Mouse (Mus musculus): Measurements from ENCODE around the gene Mycl. TPM values are rescaled to one million over a fixed set of nuclear protein-coding genes. Genes with fewer than 3 reads are reported as not detected.

The Mycl gene
- polyA plus RNA-seq, 1 experiment from 2014 or later = 7.1 TPM

GRCm38 (mm10) chr4:123036710-123037109 lies 41.3 kb downstream of the Mycl start:
- Histone ChIP-seq H3K9ac (ENCODE audit: low read depth, low read length) (no peak overlapping the region), H3K27me3 (ENCODE audit: insufficient read depth, low read length) (no peaks in the 10 kb centered on the region), H3K36me3 (ENCODE audit: insufficient read depth, low read length) (peaks cover 19% of the 10 kb centered on the region; the same call in 1 of the 2 replicates), H3K9me3 (replicated peaks; ENCODE audit: low read length) (no peaks in the 10 kb centered on the region), H3K4me2 (ENCODE audit: low read length) (no peak overlapping the region), H3K4me3 (replicated peaks; ENCODE audit: low read depth, low read length) (no peak overlapping the region), H3K27ac (no peak overlapping the region), H3K4me1 (replicated peaks; ENCODE audit: insufficient read depth, low read length) (no peaks in the 10 kb centered on the region)
- TF ChIP-seq CTCF (IDR thresholded peaks at IDR 0.05; ENCODE audit: low read depth) = no peak
- ATAC-seq (replicated peaks; ENCODE audit: low FRiP score, low read depth) = no peak
- 56% methylated on average over 3 of the region's 3 CpGs for WGBS
- no peak for DNase-seq (ENCODE audit: low spot score)

GRCm38 (mm10) chr4:123041131-123041530 lies 45.7 kb downstream of the Mycl start:
- peaks cover 32% of the 10 kb centered on the region for H3K36me3 ChIP-seq (ENCODE audit: insufficient read depth, low read length)
- no peak overlapping the region for H3K4me3 ChIP-seq (replicated peaks; ENCODE audit: low read depth, low read length)
- no peak overlapping the region for H3K27ac ChIP-seq
- no peak for TF ChIP-seq CTCF (IDR thresholded peaks at IDR 0.05; ENCODE audit: low read depth)
- no peaks in the 10 kb centered on the region for H3K9me3 ChIP-seq (replicated peaks; ENCODE audit: low read length)
- no peak overlapping the region for H3K4me2 ChIP-seq (ENCODE audit: low read length)
- ATAC-seq (replicated peaks; ENCODE audit: low FRiP score, low read depth) (no peak), DNase-seq (ENCODE audit: low spot score) (no peak)
- H3K27me3 ChIP-seq (ENCODE audit: insufficient read depth, low read length) = no peaks in the 10 kb centered on the region
- 94% methylated on average over 6 of the region's 6 CpGs for WGBS
- H3K9ac ChIP-seq (ENCODE audit: low read depth, low read length) = no peak overlapping the region
- no peaks in the 10 kb centered on the region for H3K4me1 ChIP-seq (replicated peaks; ENCODE audit: insufficient read depth, low read length)

- H3K4me2 ChIP-seq (ENCODE audit: low read length) = no peak overlapping the region
- DNase-seq (ENCODE audit: low spot score) = no peak
- no peak overlapping the region for H3K27ac ChIP-seq
- no peak for ATAC-seq (replicated peaks; ENCODE audit: low FRiP score, low read depth)
- no peak overlapping the region for H3K4me3 ChIP-seq (replicated peaks; ENCODE audit: low read depth, low read length)
- TF ChIP-seq CTCF (IDR thresholded peaks at IDR 0.05; ENCODE audit: low read depth) = no peak
- WGBS = 61% methylated on average over 1 of the region's 1 CpGs
- 0 out of 2 replicates have a peak, but pooled peaks cover 6% of the 10 kb centered on the region for H3K4me1 ChIP-seq (replicated peaks; ENCODE audit: insufficient read depth, low read length)
- no peak overlapping the region for H3K9ac ChIP-seq (ENCODE audit: low read depth, low read length)
- H3K9me3 ChIP-seq (replicated peaks; ENCODE audit: low read length) = no peaks in the 10 kb centered on the region
- H3K27me3 ChIP-seq (ENCODE audit: insufficient read depth, low read length) = no peaks in the 10 kb centered on the region
- H3K36me3 ChIP-seq (ENCODE audit: insufficient read depth, low read length) = peaks cover 39% of the 10 kb centered on the region
Observed at GRCm38 (mm10) chr4:123043858-123044257, 48.4 kb downstream of the Mycl start.

- no peak for DNase-seq (ENCODE audit: low spot score)
- H3K27ac ChIP-seq = 0 out of 2 replicates have a peak overlapping the region, but pooled peaks have one; percentile 5
- H3K4me2 ChIP-seq (ENCODE audit: low read length) = no peak overlapping the region
- no peak overlapping the region for H3K9ac ChIP-seq (ENCODE audit: low read depth, low read length)
- ATAC-seq (replicated peaks; ENCODE audit: low FRiP score, low read depth) = no peak
- H3K36me3 ChIP-seq (ENCODE audit: insufficient read depth, low read length) = peaks cover 32% of the 10 kb centered on the region
- 0 out of 2 replicates have a peak, but pooled peaks cover 6% of the 10 kb centered on the region for H3K4me1 ChIP-seq (replicated peaks; ENCODE audit: insufficient read depth, low read length)
- 90% methylated on average over 4 of the region's 4 CpGs for WGBS
- H3K4me3 ChIP-seq (replicated peaks; ENCODE audit: low read depth, low read length) = no peak overlapping the region
- no peaks in the 10 kb centered on the region for H3K9me3 ChIP-seq (replicated peaks; ENCODE audit: low read length)
- H3K27me3 ChIP-seq (ENCODE audit: insufficient read depth, low read length) = no peaks in the 10 kb centered on the region
- TF ChIP-seq CTCF (IDR thresholded peaks at IDR 0.05; ENCODE audit: low read depth) = no peak
Observed at GRCm38 (mm10) chr4:123044842-123045241, 49.4 kb downstream of the Mycl start.

GRCm38 (mm10) chr4:123046300-123046699 lies 50.8 kb downstream of the Mycl start:
- Histone ChIP-seq H3K9me3 (replicated peaks; ENCODE audit: low read length) (no peaks in the 10 kb centered on the region), H3K27ac (peak overlapping the region; percentile 71), H3K36me3 (ENCODE audit: insufficient read depth, low read length) (peaks cover 26% of the 10 kb centered on the region), H3K4me3 (replicated peaks; ENCODE audit: low read depth, low read length) (no peak overlapping the region), H3K9ac (ENCODE audit: low read depth, low read length) (no peak overlapping the region), H3K27me3 (ENCODE audit: insufficient read depth, low read length) (no peaks in the 10 kb centered on the region), H3K4me2 (ENCODE audit: low read length) (no peak overlapping the region), H3K4me1 (replicated peaks; ENCODE audit: insufficient read depth, low read length) (peaks cover 12% of the 10 kb centered on the region; the same call in 1 of the 2 replicates)
- ATAC-seq (replicated peaks; ENCODE audit: low FRiP score, low read depth) = no peak; the same call in 1 of the 2 replicates
- 70% methylated on average over 3 of the region's 3 CpGs for WGBS
- no peak for DNase-seq (ENCODE audit: low spot score)
- no peak for TF ChIP-seq CTCF (IDR thresholded peaks at IDR 0.05; ENCODE audit: low read depth)

- no peak overlapping the region for H3K4me2 ChIP-seq (ENCODE audit: low read length)
- H3K9me3 ChIP-seq (replicated peaks; ENCODE audit: low read length) = no peaks in the 10 kb centered on the region
- H3K4me1 ChIP-seq (replicated peaks; ENCODE audit: insufficient read depth, low read length) = peaks cover 13% of the 10 kb centered on the region; the same call in 1 of the 2 replicates
- peak; percentile 79 for DNase-seq (ENCODE audit: low spot score)
- WGBS = 55% methylated on average over 5 of the region's 5 CpGs
- H3K9ac ChIP-seq (ENCODE audit: low read depth, low read length) = no peak overlapping the region
- no peak for TF ChIP-seq CTCF (IDR thresholded peaks at IDR 0.05; ENCODE audit: low read depth)
- peak overlapping the region; percentile 50 for H3K27ac ChIP-seq
- H3K36me3 ChIP-seq (ENCODE audit: insufficient read depth, low read length) = peaks cover 44% of the 10 kb centered on the region
- H3K27me3 ChIP-seq (ENCODE audit: insufficient read depth, low read length) = no peaks in the 10 kb centered on the region
- ATAC-seq (replicated peaks; ENCODE audit: low FRiP score, low read depth) = peak; percentile 87
- no peak overlapping the region for H3K4me3 ChIP-seq (replicated peaks; ENCODE audit: low read depth, low read length)
Observed at GRCm38 (mm10) chr4:123050681-123051211, 55.3 kb downstream of the Mycl start.

Other genes with a start within 250 kb of the Mycl start
- 74.4 and 77.6 TPM in 2 replicates for gene Ppt1, start 159.4 kb upstream of the Mycl start, polyA plus RNA-seq (2015; fragmentation: Nextera tagmentation; extraction: Ambion mirVana)
- 63.7 and 71.2 TPM in 2 replicates for gene Cap1, start 109.6 kb upstream of the Mycl start, polyA plus RNA-seq (2015; fragmentation: Nextera tagmentation; extraction: Ambion mirVana)
- gene Mfsd2a, start 34.5 kb upstream of the Mycl start, polyA plus RNA-seq (2015; fragmentation: Nextera tagmentation; extraction: Ambion mirVana) = 1.8 and 2.1 TPM in 2 replicates
- gene Trit1, start 20.9 kb downstream of the Mycl start, polyA plus RNA-seq (2015; fragmentation: Nextera tagmentation; extraction: Ambion mirVana) = 15.7 and 17.1 TPM in 2 replicates
- 0.34 and 0.38 TPM in 2 replicates for gene Bmp8b, start 109.5 kb downstream of the Mycl start, polyA plus RNA-seq (2015; fragmentation: Nextera tagmentation; extraction: Ambion mirVana)
- 0.17 and 0.20 TPM in 2 replicates for gene Oxct2b, start 120.6 kb downstream of the Mycl start, polyA plus RNA-seq (2015; fragmentation: Nextera tagmentation; extraction: Ambion mirVana)
- gene Ppie, start 144.3 kb downstream of the Mycl start, polyA plus RNA-seq (2015; fragmentation: Nextera tagmentation; extraction: Ambion mirVana) = 76.9 and 82.8 TPM in 2 replicates
- gene Hpcal4, start 187.6 kb downstream of the Mycl start, polyA plus RNA-seq (2015; fragmentation: Nextera tagmentation; extraction: Ambion mirVana) = 3.7 and 3.8 TPM in 2 replicates
- gene Nt5c1a, start 205.9 kb downstream of the Mycl start, polyA plus RNA-seq (2015; fragmentation: Nextera tagmentation; extraction: Ambion mirVana) = 0.47 and 0.71 TPM in 2 replicates
- 28.7 and 31.6 TPM in 2 replicates for gene Heyl, start 237.9 kb downstream of the Mycl start, polyA plus RNA-seq (2015; fragmentation: Nextera tagmentation; extraction: Ambion mirVana)